Mouse (Mus musculus): ENCODE measurements around the gene Snurf. TPM values are rescaled to one million over a fixed set of nuclear protein-coding genes. Genes with fewer than 3 reads are reported as not detected.

The Snurf gene
- 1 to 10 TPM in 1 of 2 experiments, not detected in 1; 1.5 TPM for polyA plus RNA-seq (2017; shearing (Covaris generic))

DNA sequence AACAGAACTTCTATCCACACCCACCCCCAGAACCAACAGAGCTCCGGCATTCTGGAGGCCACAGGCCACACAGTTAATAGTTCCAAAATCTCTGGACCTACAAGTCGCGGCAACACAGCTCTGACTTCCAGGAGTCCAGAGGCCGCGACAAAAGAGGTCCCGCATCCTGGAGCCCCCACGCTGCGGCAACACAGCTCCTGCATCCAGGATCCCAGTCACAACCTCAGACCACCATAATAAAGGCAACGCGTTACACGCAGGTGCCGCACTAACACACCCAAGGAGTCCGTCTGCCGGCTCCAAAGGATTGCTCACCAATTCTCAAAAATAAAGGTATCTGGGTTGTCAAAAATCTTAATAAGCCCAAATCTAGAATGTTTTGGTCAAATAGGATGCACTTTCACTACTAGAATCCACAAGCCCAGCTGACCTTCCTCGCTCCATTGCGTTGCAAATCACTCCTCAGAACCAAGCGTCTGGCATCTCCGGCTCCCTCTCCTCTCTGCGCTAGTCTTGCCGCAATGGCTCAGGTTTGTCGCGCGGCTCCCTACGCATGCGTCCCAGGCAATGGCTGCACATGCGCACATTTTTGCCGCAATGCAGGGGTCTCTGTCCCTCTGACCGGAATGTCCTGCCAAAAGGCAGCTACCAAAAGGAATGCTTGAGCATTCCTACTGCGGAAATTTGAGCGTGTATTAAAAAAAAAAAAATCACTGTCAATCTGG lies at the start of gene Snurf, which contains the start of gene Gm38393:
Snurf (minus strand) TSS at position 444 of the 725 bp plus-strand sequence.
Gm38393 (minus strand) TSS at position 459 of the 725 bp plus-strand sequence.

Other genes starting within 250 kb of the Snurf start
- under 1 TPM in 1 of 2 experiments, not detected in 1; 0.14 TPM for gene Gm38393, start within 50 bp of the Snurf start, polyA plus RNA-seq (2017; shearing (Covaris generic))
- 1 to 10 TPM in 1 of 2 experiments, under 1 TPM in 1; 0.81 to 3.2 TPM for gene Snrpn, start 135.2 kb upstream of the Snurf start, polyA plus RNA-seq (2017; shearing (Covaris generic))